Mouse (Mus musculus) kidney, adult 8-10 months (tissue): ENCODE measurements around the gene Lamb1.

ENCODE experiments used
- DNase-seq, 2 experiments: peaks; one replicate each; pipeline ENCODE4 v3.0.0; 2022

Gene Lamb1

DNA sequence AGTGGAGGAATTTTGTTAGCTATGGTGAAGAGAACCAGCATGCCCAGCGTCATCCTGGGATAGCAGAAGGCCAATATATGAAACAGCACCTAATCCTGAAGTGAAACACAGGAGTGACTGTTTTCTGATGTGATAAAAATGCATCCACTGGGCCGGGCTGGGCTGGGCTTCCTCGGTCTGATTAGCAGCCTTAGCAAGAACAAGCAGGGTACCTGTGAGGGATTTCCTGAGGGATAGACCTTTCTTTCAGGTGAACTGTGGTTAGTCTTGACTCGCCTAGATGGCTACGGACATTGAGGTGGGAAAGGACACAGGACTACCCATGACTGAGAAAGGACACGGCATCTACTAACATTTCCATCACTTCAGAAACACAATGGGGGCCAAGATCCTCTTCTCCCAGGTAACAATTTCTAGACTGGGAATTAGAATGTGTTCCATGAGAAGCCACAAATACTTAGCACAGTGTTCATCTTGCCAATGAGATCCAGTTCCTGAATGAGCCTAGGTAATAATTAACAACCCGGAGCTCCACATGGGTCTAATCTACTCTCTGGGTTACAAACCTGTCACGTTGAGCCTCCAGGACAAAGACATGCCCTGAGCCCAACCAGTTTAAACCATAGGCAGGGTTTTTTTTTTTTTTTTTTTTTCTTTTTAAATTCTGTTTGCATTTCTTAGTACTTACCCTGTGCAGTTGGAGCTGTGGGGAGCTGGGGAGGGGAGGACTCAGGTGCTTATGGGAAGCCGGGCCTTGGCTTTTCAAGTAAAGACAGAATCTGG, 8.7 kb upstream of the Lamb1 start:
- DNase-seq, result peak; percentile 75 to 92

GRCm38 (mm10) chr12:31261882-31262281, 3.2 kb upstream of the Lamb1 start:
- no peak for DNase-seq

DNA sequence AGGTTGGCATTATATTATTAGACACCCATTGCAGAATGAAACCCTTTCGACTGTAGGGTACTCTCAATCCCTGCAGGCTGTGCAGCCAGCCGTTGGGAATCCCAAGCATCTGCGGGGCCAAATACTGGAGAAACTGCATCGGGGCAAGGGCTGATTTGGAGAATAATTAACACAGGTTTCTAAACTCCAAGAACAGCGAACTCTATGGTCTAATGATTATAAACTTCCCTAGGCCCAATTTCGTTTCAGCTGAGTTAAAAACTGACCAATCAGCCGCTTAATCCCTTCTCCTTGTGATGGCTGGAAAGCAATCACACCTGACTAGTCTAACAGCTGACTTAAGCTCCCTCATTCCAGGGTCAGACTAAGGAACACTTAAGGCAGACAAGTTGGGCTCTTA, 1.1 kb upstream of the Lamb1 start:
- DNase-seq, result peak; percentile 78 to 93

DNA sequence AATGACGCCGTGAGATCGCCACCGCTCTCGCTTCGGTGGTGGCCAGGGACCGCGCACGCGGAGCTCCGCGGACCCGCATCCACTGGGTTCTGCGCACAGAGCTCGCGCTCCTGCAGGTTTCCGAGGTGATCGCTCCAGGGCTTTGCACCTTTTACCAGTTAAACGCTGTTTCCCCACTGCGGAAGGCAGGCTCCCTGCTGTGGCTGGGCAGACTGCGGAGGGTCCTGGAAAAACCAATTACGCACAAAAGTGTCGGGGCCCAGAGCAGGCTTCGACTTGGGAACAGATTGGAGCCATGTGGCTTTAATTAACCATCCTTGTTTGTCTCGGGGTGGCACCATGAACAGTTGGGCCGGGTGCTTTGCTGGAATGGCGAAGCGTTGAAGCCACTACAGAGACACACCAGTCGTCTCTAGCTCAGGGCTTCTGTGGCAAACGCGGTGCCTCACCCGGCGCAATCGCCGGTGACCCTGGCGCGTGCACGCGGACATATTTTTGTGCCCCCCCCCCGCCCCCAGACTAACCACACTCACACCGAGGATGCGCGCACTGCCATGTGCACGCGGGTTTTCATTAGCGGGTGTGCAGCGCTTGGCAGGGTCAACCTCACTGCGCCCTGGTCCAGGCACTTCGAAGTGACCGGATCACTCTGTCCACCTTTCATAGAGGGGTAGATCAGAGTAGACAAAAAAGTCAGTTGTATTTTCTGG, 843 bp downstream of the Lamb1 start:
- no peak for DNase-seq

DNA sequence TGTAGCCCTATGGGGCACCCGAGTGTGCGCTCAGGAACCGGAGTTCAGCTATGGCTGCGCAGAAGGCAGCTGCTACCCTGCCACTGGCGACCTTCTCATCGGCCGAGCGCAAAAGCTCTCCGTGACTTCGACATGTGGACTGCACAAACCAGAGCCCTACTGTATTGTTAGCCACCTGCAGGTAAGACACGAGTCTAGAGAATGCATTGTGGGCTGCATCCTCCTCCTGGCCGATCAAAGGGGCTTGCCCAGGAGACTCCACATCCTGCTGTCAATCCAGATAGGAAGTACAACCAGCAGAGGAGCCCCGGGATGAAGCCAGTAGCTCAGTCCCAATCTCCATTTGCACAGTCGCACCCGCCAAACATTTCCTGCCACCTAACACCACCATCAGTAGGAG, 1.7 kb downstream of the Lamb1 start:
- DNase-seq, result no peak

- no peak for DNase-seq
Observed at GRCm38 (mm10) chr12:31267363-31267762, 2.3 kb downstream of the Lamb1 start.

GRCm38 (mm10) chr12:31268315-31268714, 3.3 kb downstream of the Lamb1 start:
- DNase-seq, result no peak

GRCm38 (mm10) chr12:31269020-31269597, 4.1 kb downstream of the Lamb1 start:
- no peak for DNase-seq

- no peak for DNase-seq
Observed at GRCm38 (mm10) chr12:31270361-31270760, 5.3 kb downstream of the Lamb1 start.

GRCm38 (mm10) chr12:31270776-31271175, 5.7 kb downstream of the Lamb1 start:
- DNase-seq, result no peak

- peak; percentile 62 to 65 for DNase-seq
Observed at GRCm38 (mm10) chr12:31271361-31272011, 6.5 kb downstream of the Lamb1 start.

GRCm38 (mm10) chr12:31272012-31272735, 7.1 kb downstream of the Lamb1 start:
- DNase-seq, result no peak

GRCm38 (mm10) chr12:31272846-31273245, 7.8 kb downstream of the Lamb1 start:
- no peak for DNase-seq

- DNase-seq, result peak; percentile 80 to 81
Observed at GRCm38 (mm10) chr12:31273646-31274045, 8.6 kb downstream of the Lamb1 start.

DNA sequence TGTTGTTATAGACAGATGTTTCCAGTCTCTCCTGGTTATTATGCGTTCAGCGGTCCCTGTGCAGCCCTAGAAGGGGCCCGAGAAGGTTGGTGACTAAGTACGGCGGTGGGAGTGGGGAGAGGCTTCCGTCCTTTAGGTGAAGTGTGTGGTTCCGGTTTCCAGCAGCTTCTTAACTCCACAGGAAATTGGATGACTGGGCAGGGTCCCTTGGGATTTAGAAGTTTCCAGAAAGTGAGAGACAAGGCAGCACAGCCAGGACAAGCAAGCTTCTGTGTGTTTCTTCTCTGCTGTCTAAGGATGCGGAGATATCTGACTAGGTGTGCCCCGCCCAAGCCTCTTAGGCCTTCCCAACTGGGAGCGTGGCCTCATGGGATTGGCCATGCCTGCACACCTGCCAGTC, 10.4 kb downstream of the Lamb1 start:
- no peak for DNase-seq

DNA sequence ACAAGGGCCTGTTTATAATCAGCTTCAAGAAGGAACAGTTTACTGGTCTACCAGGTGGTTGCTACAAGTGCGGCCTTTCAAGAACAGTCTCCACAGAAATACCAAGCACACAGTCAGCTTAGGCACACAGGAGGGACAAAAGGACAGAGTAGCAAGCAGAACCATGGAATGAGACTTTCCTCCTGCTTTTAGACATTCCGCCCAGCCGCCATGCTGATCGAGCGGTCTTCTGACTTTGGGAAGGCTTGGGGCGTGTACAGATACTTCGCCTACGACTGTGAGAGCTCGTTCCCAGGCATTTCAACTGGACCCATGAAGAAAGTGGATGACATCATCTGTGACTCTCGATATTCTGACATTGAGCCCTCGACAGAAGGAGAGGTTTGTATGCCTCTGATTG, 13.2 kb downstream of the Lamb1 start:
- no peak for DNase-seq

GRCm38 (mm10) chr12:31280318-31280717, 15.3 kb downstream of the Lamb1 start:
- no peak for DNase-seq

DNA sequence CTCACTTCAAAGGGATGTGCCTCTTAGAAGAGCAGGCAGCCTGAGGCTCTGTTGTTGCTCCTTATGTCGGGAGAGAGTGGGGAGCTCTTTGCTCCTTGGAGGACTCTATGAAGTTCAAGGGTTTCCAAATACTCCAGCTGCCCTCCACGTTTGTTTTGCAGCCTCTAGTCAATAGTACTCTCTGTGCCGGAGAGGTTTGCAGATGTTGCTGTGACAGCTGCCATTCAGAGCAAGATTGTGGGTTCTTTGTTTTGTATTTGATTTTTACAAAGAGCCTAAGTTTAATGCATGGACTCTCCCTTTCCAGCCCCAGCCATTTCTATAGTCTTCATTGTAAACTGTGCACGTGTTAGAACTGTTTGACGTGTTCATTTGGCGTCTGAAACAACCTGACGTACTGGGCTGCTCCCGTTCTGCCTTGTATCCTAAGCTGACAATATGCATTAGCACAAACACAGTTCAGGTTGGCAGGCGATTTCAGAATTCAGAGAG, 16.1 kb downstream of the Lamb1 start:
- DNase-seq, result no peak

- peak in 1 of 2 experiments; percentile 66 for DNase-seq
Observed at GRCm38 (mm10) chr12:31282241-31282640, 17.2 kb downstream of the Lamb1 start.

- DNase-seq, result no peak
Observed at GRCm38 (mm10) chr12:31283131-31283530, 18.1 kb downstream of the Lamb1 start.

GRCm38 (mm10) chr12:31283617-31284136, 18.6 kb downstream of the Lamb1 start:
- peak in 1 of 2 experiments; percentile 72 for DNase-seq

DNA sequence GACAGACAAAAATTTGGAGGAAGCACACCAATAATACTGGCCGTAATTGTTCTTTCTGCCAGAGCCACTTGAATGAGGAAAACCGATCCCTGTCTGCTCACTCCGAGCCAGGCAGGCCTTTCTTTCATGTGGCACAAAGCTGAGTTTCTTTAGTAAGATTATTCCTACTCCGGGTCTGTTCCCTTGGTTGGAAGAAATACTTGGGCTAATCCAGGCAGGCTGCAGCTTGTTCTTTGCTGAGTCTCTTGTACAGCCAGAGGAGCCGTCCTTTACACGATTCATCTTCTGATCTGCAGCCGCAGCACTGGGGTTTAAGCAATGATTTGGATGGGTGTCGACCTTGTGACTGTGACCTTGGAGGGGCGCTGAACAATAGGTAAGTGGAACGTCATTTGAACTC, 24.0 kb downstream of the Lamb1 start:
- DNase-seq, result no peak
